Mouse (Mus musculus) brain, embryonic 14.5 days (tissue): ENCODE measurements around the gene Fam173b.

Experiments used
- CTCF ChIP-seq: fragments of 200-500 bp; IDR thresholded peaks from 2 replicates; pipeline ENCODE4 v1.5.1; 2012; ENCODE audit warnings: inconsistent platforms, mild to moderate bottlenecking, moderate library complexity, borderline replicate concordance; ENCODE audit not compliant: insufficient read depth, insufficient read length; ENCODE audit errors: extremely low read depth
- POLR2A ChIP-seq: fragments of 200-500 bp; IDR thresholded peaks from 2 replicates; pipeline ENCODE4 v1.6.1; 2012; ENCODE audit warnings: mild to moderate bottlenecking, inconsistent platforms, borderline replicate concordance; ENCODE audit not compliant: poor library complexity, insufficient read depth, insufficient read length, severe bottlenecking; ENCODE audit errors: extremely low read depth

DNA sequence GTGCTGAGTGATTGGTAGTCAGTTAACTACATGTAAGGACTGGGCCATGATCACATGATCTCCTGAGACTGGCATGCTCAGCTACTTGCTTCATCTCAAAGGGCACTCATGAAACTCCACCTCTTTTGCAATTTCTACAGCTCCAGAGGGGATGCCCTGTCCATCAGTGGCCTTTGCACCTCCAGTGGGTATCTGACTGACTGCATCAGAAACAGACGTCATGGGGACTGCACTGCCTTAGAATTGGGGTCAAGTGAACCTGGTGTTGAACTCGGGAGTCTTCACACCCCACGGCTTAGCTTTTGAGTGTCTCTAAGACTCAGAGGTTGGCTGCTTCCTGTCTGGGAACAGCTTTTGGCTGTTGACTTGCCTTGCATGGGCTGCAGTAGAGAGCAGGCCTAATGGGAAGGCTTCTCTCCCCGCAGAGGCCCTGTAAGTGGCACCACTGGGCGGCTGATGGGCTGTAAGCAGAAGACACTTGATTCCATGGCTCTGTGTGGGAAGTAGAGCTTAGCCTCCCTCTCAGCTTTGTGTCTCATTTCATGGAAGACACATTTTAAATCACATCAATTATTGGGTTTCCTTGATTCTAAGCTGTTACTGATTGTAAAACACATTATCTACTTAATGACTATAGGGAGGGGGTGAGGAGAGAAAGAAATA lies 58.6 kb downstream of the Fam173b start:
- TF ChIP-seq POLR2A (no peak), CTCF (no peak)
